Mouse (Mus musculus) fibroblast of lung, adult 2 months (primary cell): ENCODE results near the gene Celsr2.
A peak's percentile ranks its signal among the peaks of the same experiment; 100 is the strongest.

Experiments
- DNase-seq: peaks from one replicate; pipeline ENCODE4 v3.0.0-alpha.2; 2011; ENCODE audit warnings: low read depth

Celsr2 gene

DNA sequence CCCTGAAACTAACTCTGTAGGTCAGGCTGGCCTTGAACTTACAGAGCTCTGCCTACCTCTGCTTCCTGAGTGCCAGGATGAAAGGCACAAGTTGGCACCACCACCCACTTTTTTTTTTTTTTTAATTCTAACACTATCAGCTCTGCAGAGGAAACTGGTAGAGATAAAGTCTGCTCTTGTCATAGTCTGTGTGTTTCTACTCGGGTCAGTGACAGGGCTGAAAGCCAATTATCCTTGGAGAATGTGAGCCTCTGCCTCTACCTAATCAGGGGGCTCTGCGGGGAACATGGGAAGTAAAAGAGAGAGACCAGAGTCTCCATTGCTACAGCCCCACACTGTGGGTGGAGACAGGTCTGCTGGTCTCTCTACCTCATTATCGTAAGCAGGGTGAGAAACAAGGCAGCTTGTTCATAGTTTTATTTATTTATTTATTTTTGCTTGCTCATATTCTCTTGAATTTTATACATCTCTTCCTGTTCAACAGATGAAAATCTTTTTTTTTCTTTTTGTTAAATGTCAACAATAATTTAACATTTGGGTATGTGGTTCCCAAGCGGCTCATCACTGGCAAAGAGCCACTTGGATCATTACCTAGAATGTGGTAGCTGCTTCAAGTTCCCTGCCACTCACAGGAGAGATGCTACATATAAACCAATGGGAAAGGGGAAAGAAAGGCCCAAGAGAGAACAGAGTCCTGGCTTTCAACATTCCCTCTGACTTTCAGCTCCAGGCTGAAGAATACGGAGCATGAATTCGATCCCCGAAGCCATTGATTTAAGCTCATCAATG, 36.3 kb downstream of the Celsr2 start:
- DNase-seq, result no peak

DNA sequence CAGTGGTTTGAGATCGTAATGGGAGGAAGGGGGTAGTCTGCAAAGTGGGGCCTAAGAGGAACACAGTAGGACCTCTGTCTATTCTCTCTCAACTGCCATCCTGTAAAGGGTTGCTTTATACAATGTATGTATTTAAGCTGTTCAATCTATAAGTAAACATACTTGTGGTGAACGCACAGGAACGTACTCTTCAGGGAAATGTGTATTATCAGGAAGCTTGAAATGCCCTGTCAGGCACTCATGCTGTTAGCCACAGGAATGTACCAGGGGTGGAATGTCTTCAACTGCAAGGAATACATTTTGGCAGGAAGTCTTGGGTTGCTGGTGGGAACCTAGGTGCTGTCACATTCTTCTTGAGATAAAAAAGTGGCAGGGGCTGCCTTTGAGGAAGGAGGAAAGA, 42.7 kb downstream of the Celsr2 start:
- no peak for DNase-seq

DNA sequence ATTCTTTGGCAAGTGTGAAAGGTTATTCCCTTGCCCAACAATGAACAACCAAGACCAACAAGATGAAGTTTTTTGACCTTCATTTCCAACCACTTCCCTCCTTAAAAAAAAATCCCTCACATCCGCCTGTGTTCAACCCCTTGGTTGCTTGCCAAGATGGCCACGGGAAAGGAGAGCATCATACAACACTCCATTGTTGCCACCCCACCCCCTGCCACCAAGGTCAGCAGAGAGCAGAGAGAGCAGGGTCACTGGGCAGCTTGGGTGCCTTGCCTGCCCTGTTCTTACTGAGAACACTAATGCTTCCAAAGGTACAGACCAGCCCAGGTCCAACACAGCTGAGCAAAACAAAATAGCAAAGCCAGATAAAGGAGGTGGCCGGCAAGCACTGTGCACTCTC, 43.1 kb downstream of the Celsr2 start:
- DNase-seq, result no peak

DNA sequence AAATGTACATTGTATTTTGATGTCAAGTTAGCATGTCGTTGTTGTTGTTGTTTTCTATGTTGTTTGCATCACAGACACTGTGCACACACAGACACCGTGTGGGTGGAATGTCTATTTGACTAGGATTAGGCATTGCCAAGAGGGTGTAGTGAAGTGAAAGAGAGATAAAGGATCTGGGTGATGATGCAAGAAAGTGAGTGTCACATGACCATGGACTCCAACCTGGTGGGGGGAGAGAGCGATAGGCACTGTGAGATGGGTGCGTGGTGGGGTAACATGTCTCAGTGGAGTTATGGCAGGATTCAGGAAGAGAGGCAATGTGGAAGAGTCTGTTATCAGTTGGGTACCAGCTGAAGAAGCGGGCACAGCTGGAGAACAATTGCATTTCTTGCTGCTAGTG, 46.6 kb downstream of the Celsr2 start:
- no peak for DNase-seq

DNA sequence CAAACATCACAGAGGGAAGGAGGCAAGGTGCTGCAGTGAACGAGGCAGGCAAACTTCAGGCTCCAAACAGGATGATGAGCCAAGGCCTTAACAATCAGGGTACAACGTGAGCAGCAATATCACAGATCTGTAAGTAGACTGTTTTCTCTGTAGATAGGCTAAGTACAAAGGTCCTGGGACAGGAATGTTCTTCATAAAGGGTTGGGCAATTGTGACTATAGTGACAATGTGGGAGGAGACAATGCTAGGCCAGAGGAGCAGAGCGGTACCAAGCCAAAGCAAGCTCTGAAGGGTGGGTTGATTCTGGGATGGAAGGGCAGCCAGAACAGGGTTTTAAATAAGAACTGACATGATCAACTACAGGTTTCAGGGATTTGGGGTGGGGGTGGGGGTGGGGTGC, 47.5 kb downstream of the Celsr2 start:
- no peak for DNase-seq

DNA sequence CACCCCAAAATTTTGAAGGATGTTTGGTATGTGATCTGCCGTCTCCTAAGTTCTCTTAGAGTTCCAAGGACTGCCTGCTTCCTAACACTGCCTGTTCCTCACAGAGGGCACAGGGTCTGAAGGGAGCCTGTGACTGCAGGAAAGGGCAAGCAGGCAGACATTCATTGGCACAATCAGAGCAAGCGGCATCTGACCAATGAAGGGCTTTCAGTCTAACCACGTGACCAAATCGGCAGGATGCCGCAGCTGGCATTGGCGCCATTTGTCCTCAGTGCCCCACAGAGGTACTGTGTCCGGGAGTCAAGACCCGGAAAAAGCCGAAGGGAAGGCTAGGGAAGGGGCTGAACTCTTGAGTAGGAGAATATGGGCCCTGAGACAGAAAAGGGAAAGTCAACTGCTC, 48.2 kb downstream of the Celsr2 start:
- no peak for DNase-seq

DNA sequence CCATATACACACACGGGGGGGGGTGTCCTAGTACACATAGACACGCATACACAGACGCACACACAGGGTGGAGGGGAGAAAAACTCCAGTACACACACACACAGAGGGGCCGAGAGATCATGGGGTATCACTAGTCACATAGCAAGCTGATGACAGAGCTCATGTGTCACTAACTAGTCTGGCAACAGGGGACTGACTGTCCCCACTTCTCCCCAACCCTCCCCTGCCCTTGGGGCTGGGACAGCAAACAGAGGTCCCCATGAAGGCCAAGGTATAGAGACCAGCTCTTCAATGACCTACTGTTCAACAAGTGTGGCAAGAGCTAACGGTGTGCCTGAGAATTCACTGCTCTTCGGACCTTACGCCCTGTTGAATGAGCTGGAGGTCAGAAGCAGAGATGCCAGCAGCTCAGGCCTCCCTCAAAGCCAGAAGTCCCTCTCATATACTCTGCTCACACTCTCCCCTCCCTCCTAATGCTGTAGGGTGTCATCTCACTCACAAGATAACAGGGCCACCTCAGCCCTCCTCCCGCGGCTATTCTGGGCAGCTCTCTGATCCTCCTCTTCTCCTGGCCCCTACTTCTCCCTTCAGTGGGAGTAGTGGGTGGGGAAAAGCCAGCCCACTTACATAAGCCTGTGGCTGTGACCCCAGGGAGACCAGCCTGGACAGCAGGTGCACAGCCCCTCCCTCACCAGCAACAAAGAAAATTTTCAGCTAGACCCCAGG, 50.9 kb downstream of the Celsr2 start, which contains the start of gene Mybphl:
Gene Mybphl (plus strand): TSS at position 642 of the 726 bp plus-strand sequence.
- DNase-seq, result no peak

DNA sequence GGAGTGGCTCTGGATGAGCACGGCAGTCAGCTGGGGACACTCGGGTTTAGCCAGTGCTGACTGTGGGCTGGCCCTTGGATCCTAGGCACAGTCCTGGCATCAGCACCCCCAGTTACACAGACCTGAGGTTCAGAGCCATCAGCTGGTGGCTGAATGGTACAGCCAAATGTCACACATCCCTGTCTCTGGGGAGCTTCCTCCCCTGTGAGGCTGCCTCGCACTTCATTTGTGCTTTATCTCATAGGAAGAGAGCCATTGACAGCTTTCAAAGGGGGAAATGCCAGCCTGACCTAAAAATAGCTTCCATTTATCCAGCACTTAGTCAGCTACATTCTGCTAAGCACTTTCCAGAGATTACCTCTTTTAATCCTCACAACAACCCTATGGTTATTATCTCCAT, 51.7 kb downstream of the Celsr2 start:
- no peak for DNase-seq

DNA sequence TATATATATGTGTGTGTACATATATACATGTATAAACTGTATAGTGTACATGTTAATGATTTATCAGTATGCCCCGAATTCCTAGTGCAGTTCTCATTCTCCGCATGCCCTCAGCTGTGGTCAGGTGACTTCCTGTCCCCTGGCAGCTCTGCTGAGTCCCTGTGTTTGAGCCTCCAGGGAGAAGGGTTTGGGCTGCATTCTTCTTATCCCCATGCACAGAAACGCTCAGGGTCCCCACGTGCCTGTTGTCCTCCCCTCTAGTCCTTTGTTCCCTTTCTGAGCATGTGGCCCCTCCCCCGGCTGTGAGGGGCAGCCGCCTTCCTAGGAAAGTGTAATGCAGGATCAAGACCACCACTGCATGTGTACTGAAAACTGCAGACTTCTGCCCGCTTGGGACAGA, 54.5 kb downstream of the Celsr2 start:
- DNase-seq, result no peak

DNA sequence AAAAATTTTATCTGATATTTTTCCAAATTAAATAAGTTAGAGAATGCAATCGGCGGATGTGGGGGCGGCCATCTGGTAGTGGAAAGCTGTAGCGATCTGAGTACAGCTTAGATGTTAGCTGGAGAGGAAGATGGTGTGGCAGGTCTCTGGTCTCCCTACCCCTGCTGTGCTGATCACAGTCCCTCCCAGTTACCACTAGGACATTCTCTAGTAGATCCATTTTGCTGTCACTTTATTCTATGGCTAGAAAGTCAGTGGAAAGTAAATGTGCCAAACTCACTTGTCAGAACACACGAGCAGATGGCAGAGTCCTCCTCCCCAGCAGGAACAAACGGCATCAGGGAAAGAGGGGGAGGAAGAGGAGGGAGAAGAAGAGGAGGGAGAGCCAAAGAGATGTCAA, 56.9 kb downstream of the Celsr2 start:
- no peak for DNase-seq

DNA sequence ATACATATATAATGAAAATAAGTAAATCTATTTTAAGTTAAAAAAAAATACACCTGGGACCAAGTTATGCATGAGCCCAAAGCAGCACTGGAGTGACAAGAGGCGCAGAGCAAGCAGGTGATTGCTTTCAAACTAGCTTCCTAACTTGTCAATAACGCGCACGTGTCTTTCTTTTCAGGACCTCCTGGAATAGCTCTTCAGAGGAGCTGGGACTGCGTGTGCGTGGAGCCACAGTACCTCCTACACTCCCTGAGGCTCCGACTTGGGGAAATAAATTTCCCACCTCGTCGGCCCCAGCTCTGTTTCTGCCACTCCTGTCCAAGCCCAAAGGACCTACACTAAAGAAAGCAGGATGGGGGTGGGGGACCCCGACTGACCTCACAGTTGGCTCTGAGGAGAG, 58.3 kb downstream of the Celsr2 start:
- DNase-seq, result no peak

DNA sequence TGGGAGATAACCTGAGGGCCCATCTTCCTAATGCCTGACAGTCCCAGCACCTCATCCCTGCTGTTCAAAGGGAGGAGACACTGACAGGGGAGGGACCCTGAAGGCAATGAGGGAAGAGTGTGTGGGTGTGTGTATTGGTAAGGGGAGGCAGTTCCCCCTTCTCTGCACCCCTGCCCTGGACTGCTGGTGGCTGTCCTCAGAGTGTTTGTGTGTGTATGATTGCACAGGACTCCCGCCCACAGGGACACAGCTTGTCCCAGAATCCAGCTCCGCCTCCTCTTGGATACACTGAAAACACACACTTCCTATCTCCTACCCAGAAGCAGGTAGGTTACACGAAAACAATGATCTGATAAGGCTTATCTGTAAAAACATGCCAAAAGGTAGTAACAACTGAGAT, 60.1 kb downstream of the Celsr2 start:
- DNase-seq, result no peak

DNA sequence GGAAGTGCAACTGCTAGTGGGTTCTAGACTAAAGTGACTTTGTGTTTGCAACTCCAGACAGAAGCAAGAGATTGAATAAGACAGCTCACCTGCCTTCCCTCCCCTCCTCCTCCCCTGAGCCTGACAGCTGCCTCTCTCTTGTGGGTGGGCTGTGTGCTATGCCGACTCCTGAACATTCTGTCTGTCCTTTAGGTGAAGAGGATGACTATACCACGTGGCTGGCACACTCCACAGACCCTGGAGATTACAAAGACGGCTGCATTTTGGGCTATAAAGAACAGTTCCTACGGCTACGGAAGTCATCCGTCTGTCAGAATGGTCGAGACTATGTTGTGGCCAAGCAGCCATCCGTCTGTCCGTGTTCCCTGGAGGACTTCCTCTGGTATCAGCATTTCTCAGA, 67.0 kb downstream of the Celsr2 start:
- no peak for DNase-seq

DNA sequence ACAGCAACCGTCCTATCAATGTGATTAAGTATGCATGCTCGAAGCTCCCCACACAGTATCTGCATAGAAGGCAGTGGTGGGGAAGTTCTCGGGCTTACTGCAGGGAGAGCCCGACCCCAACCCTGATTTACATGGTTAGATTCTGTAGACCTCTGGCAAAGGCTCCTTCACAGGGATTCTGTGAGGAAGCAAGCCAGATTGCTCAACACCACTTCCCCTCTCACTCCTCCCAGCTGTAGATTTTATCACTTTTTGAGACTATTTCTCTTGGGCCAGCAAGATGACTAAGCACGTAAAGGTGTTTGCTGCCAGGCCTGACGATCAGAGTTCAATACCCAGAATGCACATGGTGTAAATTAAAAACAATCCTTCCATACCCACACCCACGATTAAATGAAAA, 69.5 kb downstream of the Celsr2 start:
- peak; percentile 30 for DNase-seq

DNA sequence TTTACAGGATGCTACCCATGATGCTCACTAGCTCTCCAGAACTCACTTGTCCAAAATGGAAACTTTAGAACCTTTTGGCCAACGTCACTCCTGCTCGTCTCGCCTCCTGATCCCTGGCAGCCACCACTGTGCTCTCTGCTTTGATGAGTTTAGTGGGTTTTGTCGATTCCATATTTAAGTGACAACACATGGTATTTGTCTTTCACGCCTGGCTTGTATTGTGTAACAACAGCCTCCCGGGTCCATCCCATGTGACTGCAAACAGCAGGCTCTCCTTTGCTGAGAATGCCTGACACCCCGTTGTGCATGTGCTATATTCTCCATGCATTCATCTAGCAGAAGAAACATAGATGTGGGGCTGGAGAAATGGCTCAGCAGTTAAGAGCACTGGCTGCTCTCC, 73.2 kb downstream of the Celsr2 start:
- DNase-seq, result no peak

DNA sequence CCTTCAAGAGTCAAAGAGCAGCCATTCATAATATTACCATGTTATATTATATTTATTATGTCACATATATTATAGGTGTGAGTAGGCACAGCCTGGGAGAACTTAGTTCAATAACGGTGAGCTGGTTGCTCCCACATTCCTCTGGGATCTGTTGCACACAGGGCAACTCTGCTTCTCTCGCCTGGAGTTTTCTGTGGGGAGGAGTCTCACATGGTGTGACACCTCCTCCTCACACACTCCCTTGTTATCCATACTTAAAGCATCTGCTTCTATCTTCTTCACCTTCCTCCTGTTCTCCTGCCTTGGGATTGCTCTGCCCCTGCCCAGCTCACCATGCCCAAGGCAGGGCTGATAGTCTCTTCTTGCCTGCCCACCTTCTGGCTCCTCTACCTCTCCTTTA, 74.3 kb downstream of the Celsr2 start:
- no peak for DNase-seq
